In the genomic region with DNA sequence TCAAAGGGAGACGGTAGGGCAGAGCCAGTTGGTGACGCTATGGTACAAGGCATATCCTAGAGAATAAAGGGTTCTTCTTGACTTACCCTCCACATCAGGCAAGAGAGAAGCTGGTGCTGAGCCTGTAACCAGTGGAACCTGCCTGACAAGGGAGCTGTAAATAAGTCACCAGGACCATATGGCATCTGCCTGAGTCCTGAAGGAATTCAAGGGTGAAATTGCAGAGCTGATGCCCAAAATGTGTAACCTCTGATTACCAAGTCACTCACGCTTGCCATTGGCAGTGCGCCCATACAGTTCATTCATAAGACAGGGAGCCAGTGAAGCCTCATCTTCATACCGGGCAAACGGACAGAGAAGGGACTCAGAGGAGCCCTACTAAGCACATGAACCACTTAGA, we compare ENCODE assay signal across 12 mouse cellular contexts. TPM values are rescaled to one million over a fixed set of nuclear protein-coding genes. Genes with fewer than 3 reads are reported as not detected.
DNase-seq lines count a peak whose midpoint lies in the region; ATAC-seq lines count a peak whose summit lies in the region.
"Had no signal": no experiment of that assay in that cellular context is flagged by ENCODE, and none has a peak within 500 bp of the region (broad histone marks: within the 10 kb centered on the region; RNA-seq: fewer than 3 reads in every experiment).

No protein-coding gene starts in this region.

- H3K9ac ChIP-seq in hindbrain, embryonic 14.5 days, result no peak overlapping the region
- H3K9ac ChIP-seq in hindbrain, embryonic 11.5 days (ENCODE audit: low read depth, low read length), result no peak overlapping the region
- H3K9ac ChIP-seq in kidney, embryonic 16.5 days (replicated peaks; ENCODE audit: low read length), result no peak overlapping the region
- H3K9ac ChIP-seq: embryonic facial prominence, embryonic 12.5 days had no signal

- H3K4me3 ChIP-seq in hindbrain, embryonic 14.5 days (replicated peaks; ENCODE audit: low read length), result no peak overlapping the region
- no peak overlapping the region for H3K4me3 ChIP-seq in hindbrain, embryonic 11.5 days (ENCODE audit: low read depth, low read length)
- no peak overlapping the region for H3K4me3 ChIP-seq in kidney, embryonic 16.5 days (ENCODE audit: low read length)
- H3K4me3 ChIP-seq: embryonic facial prominence, embryonic 12.5 days; gastrocnemius, adult 2 months; myocyte had no signal

- WGBS in hindbrain, embryonic 14.5 days, result 61% methylated on average over 6 of the region's 6 CpGs
- 90% methylated on average over 6 of the region's 6 CpGs for WGBS in hindbrain, embryonic 11.5 days
- 62% methylated on average over 6 of the region's 6 CpGs for WGBS in kidney, embryonic 16.5 days

- peak; percentile 63 for DNase-seq in hindbrain, embryonic 14.5 days (ENCODE audit: low spot score)
- DNase-seq in hindbrain, embryonic 11.5 days (ENCODE audit: low spot score), result no peak
- DNase-seq in brain, adult 2 months (ENCODE audit: low read depth, low spot score), result peak; percentile 83
- DNase-seq in cerebellum, adult 9-11 months, result peak; percentile 81
- DNase-seq in embryo, embryonic 10 days (ENCODE audit: low spot score), result no peak
- DNase-seq in ovary, postnatal 14 days (ENCODE audit: low spot score), result no peak
- DNase-seq in thymus, postnatal 0 days (ENCODE audit: low spot score), result no peak
- DNase-seq: gastrocnemius, adult 2 months; heart, postnatal 10 days had no signal

- peaks cover 19% of the 10 kb centered on the region for H3K4me1 ChIP-seq in hindbrain, embryonic 14.5 days (replicated peaks; ENCODE audit: control insufficient read depth, insufficient read depth, low read length)
- H3K4me1 ChIP-seq in hindbrain, embryonic 11.5 days (replicated peaks; ENCODE audit: control insufficient read depth, insufficient read depth, low read length), result no peaks in the 10 kb centered on the region
- peaks cover 14% of the 10 kb centered on the region for H3K4me1 ChIP-seq in kidney, embryonic 16.5 days (ENCODE audit: insufficient read depth, low read length)

- no peak overlapping the region for H3K4me2 ChIP-seq in hindbrain, embryonic 14.5 days (replicated peaks)
- H3K4me2 ChIP-seq in hindbrain, embryonic 11.5 days (replicated peaks; ENCODE audit: low read depth, low read length), result no peak overlapping the region
- H3K4me2 ChIP-seq in kidney, embryonic 16.5 days (replicated peaks; ENCODE audit: low read depth, low read length), result no peak overlapping the region
- H3K4me2 ChIP-seq: embryonic facial prominence, embryonic 12.5 days had no signal

- H3K9me3 ChIP-seq in hindbrain, embryonic 14.5 days (ENCODE audit: control insufficient read depth, low read length), result no peaks in the 10 kb centered on the region
- H3K9me3 ChIP-seq in hindbrain, embryonic 11.5 days (ENCODE audit: control insufficient read depth, low read length), result no peaks in the 10 kb centered on the region
- no peaks in the 10 kb centered on the region for H3K9me3 ChIP-seq in kidney, embryonic 16.5 days (ENCODE audit: low read length)
- H3K9me3 ChIP-seq: embryonic facial prominence, embryonic 12.5 days had no signal

- no peak overlapping the region for H3K27ac ChIP-seq in hindbrain, embryonic 14.5 days
- no peak overlapping the region for H3K27ac ChIP-seq in hindbrain, embryonic 11.5 days (ENCODE audit: low read depth, low read length)
- H3K27ac ChIP-seq in kidney, embryonic 16.5 days (ENCODE audit: low read length), result no peak overlapping the region
- H3K27ac ChIP-seq: gastrocnemius, adult 2 months had no signal

- H3K27me3 ChIP-seq in hindbrain, embryonic 14.5 days (ENCODE audit: control insufficient read depth, insufficient read depth, low read length), result no peaks in the 10 kb centered on the region
- H3K27me3 ChIP-seq in hindbrain, embryonic 11.5 days (ENCODE audit: control insufficient read depth, insufficient read depth, low read length), result no peaks in the 10 kb centered on the region
- H3K27me3 ChIP-seq in kidney, embryonic 16.5 days (ENCODE audit: insufficient read depth, low read length), result no peaks in the 10 kb centered on the region
- H3K27me3 ChIP-seq: embryonic facial prominence, embryonic 12.5 days had no signal

- H3K36me3 ChIP-seq in hindbrain, embryonic 14.5 days (replicated peaks; ENCODE audit: control insufficient read depth, insufficient read depth), result no peaks in the 10 kb centered on the region
- no peaks in the 10 kb centered on the region for H3K36me3 ChIP-seq in hindbrain, embryonic 11.5 days (ENCODE audit: control insufficient read depth, insufficient read depth, low read length)
- H3K36me3 ChIP-seq in kidney, embryonic 16.5 days (ENCODE audit: insufficient read depth, low read length), result no peaks in the 10 kb centered on the region
- H3K36me3 ChIP-seq: embryonic facial prominence, embryonic 12.5 days had no signal

- ATAC-seq in hindbrain, embryonic 14.5 days (ENCODE audit: low FRiP score), result no peak
- no peak for ATAC-seq in hindbrain, embryonic 11.5 days (ENCODE audit: low FRiP score)
- peak; percentile 84 for ATAC-seq in kidney, embryonic 16.5 days (ENCODE audit: low FRiP score, low TSS enrichment)

RNA-seq across cellular contexts. Expression of a gene that starts 37.0 kb away (rescaled TPM):
- 25.4 and 30.5 TPM in 2 replicates for polyA plus RNA-seq in hindbrain, embryonic 14.5 days (2014; fragmentation: Nextera tagmentation; extraction: Ambion mirVana)
- polyA plus RNA-seq in hindbrain, embryonic 11.5 days (2014; fragmentation: Nextera tagmentation; extraction: Ambion mirVana), result 20.8 and 25.6 TPM in 2 replicates
- polyA plus RNA-seq in kidney, embryonic 16.5 days (2015; fragmentation: Nextera tagmentation; extraction: Ambion mirVana), result 15.2 and 16.5 TPM in 2 replicates
- 2.3 and 2.8 TPM in 2 replicates for polyA plus RNA-seq in thymus, postnatal 0 days (2015; fragmentation: Nextera tagmentation; extraction: Ambion mirVana)

Comparison
In these comparisons a context has a peak if more than half of its experiments do, and no peak if none do; other contexts are left out.
1. DNase-seq: peak in hindbrain, embryonic 14.5 days (single experiment), brain, adult 2 months (single experiment) and cerebellum, adult 9-11 months (single experiment); none in hindbrain, embryonic 11.5 days (single experiment), embryo, embryonic 10 days (single experiment), ovary, postnatal 14 days (single experiment) and thymus, postnatal 0 days (single experiment).